Mouse (Mus musculus): ENCODE measurements at regions not wholly inside any gene's neighbourhood (a gene's known extent, or its start where the extent isn't known, plus 50 kb on each side); places are given as distances from the start of the nearest gene placed in this dataset.

DNA sequence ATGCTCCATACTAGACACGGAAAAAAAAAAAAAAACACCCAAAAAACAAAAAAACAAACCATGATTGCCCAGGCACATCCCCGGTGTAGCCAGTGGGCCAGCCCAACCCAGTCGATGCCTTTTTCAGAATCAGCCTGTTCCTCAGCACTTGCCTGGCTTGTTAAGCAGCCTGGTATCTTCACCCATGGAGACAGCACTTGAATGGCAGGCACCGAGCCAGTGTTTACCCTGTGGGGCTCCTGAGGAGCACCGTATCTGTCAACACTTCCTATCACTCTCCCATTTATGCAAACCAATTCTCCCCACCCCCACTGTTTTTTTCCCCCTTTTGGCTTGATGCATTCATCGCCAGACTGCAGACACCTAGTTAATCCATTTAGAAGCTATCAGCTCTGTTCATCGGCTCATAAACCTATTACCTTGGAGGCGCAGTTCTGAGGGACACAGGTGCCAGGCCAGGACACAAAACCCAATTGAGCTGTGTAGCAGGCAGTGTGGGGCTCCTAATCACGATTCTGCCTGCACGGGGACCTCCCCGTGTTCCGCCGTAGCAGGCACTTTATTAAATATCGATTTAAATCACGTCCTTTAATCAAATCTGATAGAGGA lies 537.8 kb downstream of the Ofcc1 start:
- no peak for DNase-seq (ENCODE audit: low spot score in 2 of 2)

- DNase-seq (ENCODE audit: low spot score in 2 of 2): no peak
Measured at GRCm38 (mm10) chr13:39774554-39774953, 586.7 kb downstream of the Ofcc1 start.

- no peak for DNase-seq (ENCODE audit: low spot score in 2 of 2)
Measured at GRCm38 (mm10) chr13:39774111-39774510, 587.1 kb downstream of the Ofcc1 start.

- DNase-seq (ENCODE audit: low spot score in 2 of 2): no peak
Measured at GRCm38 (mm10) chr13:39769228-39769627, 592.0 kb downstream of the Ofcc1 start.

DNA sequence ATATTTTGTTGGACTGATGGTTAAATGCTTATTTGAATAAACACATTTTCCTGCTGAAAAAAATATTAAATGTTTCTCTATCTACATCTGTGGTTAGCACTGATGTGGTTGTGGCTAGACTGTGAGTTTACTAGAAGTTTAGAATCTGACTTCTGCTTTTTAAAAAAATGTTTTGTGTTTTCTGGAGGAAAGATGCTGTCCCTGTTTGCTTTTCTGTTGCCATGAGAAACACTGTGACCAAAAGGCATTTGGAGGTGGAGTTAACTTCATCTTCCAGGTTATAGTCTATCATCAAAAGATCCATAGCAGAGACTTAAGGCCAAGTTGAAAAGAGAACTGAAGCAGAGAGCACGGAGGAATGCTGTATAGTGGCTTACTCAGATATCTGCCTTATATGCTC lies 594.4 kb downstream of the Ofcc1 start:
- no peak for DNase-seq (ENCODE audit: low spot score in 2 of 2)
